Mouse (Mus musculus): ENCODE results near the gene Rab11fip4.

GRCm38 (mm10) chr11:79675994-79676393 is 85.0 kb downstream of the Rab11fip4 start:
- TF ChIP-seq GATA1 (IDR thresholded peaks at IDR 0.05; ENCODE audit: borderline replicate concordance, low read length), result no peak
- TF ChIP-seq CTCF (IDR thresholded peaks at IDR 0.05; ENCODE audit: low read depth, low read length), result no peak
- TF ChIP-seq GATA2 (IDR thresholded peaks at IDR 0.05; ENCODE audit: borderline replicate concordance, low read depth, low read length), result no peak
- TF ChIP-seq POLR2AphosphoS5 (IDR thresholded peaks at IDR 0.05; ENCODE audit: insufficient replicate concordance, low read depth, low read length), result no peak
